Mouse (Mus musculus): Measurements from ENCODE around the gene Olfr465-ps1. TPM values are rescaled to one million over a fixed set of nuclear protein-coding genes. Genes with fewer than 3 reads are reported as not detected.

Olfr465-ps1 gene
- polyA plus RNA-seq, 1 experiment, result not detected

GRCm38 (mm10) chr13:65127063-65127847 lies 10.6 kb upstream of the Olfr465-ps1 start:
- Histone ChIP-seq H3K4me3 (ENCODE audit: insufficient read depth, low read length) (no peak overlapping the region), H3K4me1 (ENCODE audit: control insufficient read depth, insufficient read depth, low read length) (no peaks in the 10 kb centered on the region), H3K27ac (ENCODE audit: insufficient read depth, low read depth, low read length) (no peak overlapping the region)
- no peak for TF ChIP-seq POLR2A (IDR thresholded peaks at IDR 0.05; ENCODE audit: borderline replicate concordance, low read depth, low read length)
- peak; percentile 18; the same call in 1 of the 2 replicates for TF ChIP-seq CTCF (IDR thresholded peaks at IDR 0.05; ENCODE audit: low read depth, low read length)

DNA sequence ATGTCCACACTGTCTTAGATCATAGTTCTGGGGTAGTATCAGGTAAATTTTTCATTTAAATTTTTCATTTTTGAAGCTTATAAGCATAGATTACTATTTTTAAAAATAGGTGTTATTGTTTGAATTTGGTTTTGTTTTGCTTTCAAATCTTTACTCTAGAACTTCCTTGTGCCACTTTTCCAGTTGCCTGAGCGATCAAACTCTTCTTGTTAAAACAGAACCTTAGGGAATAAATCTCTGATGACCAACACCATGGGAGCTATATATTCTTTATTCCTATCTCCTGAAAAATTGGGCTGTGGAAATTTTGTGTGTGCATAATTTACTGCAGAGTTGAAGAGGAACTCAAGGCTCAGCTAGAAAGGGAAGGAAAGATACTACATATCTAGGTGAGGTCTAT lies 12.1 kb downstream of the Olfr465-ps1 start, which contains the start of gene Olfr466:
TSS of gene Olfr466 (plus strand) at position 301 of the 400 bp plus-strand sequence.
- H3K27ac ChIP-seq (ENCODE audit: insufficient read depth, low read depth, low read length), result no peak within 1 kb of the TSS

DNA sequence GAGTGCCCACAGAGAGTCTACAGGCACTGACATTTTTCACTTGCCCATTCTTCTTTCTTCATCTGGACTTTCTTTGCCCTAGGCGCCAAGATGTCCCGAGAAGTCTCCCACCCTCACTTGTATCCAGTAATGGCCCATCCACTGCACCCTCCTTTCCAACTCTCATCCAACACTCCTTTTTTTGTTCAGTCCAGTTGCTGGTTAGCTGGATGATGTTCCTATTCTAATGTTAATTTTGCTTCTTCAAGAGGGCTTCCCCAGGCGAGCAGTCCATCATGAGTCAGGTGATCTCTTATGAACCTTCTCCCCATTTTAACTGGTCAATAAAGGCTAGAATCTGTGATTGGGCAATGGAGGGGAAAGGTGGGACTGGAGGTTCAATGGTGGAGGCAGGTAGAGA lies 36.2 kb downstream of the Olfr465-ps1 start:
- no peak overlapping the region for H3K4me3 ChIP-seq (ENCODE audit: insufficient read depth, low read length)
- H3K27ac ChIP-seq (ENCODE audit: insufficient read depth, low read depth, low read length), result no peak overlapping the region
- TF ChIP-seq POLR2A (IDR thresholded peaks at IDR 0.05; ENCODE audit: borderline replicate concordance, low read depth, low read length), result no peak
- TF ChIP-seq CTCF (IDR thresholded peaks at IDR 0.05; ENCODE audit: low read depth, low read length), result no peak
- H3K4me1 ChIP-seq (ENCODE audit: control insufficient read depth, insufficient read depth, low read length), result no peaks in the 10 kb centered on the region

More for the DNA sequence above, 12.1 kb downstream of the Olfr465-ps1 start, which contains the start of gene Olfr466:
- Histone ChIP-seq H3K4me3 (ENCODE audit: insufficient read depth, low read length) (no peak within 1 kb of the TSS), H3K4me1 (ENCODE audit: control insufficient read depth, insufficient read depth, low read length) (no peaks in the 10 kb centered on the region)
- no peak for TF ChIP-seq POLR2A (IDR thresholded peaks at IDR 0.05; ENCODE audit: borderline replicate concordance, low read depth, low read length)
- TF ChIP-seq CTCF (IDR thresholded peaks at IDR 0.05; ENCODE audit: low read depth, low read length), result no peak

GRCm38 (mm10) chr13:65175734-65176471 lies 38.0 kb downstream of the Olfr465-ps1 start:
- Histone ChIP-seq H3K4me1 (ENCODE audit: control insufficient read depth, insufficient read depth, low read length) (no peaks in the 10 kb centered on the region), H3K4me3 (ENCODE audit: insufficient read depth, low read length) (no peak overlapping the region), H3K27ac (ENCODE audit: insufficient read depth, low read depth, low read length) (no peak overlapping the region)
- TF ChIP-seq CTCF (IDR thresholded peaks at IDR 0.05; ENCODE audit: low read depth, low read length), result peak; percentile 68
- no peak for TF ChIP-seq POLR2A (IDR thresholded peaks at IDR 0.05; ENCODE audit: borderline replicate concordance, low read depth, low read length)

GRCm38 (mm10) chr13:65176472-65177091 lies 38.7 kb downstream of the Olfr465-ps1 start:
- no peak overlapping the region for H3K27ac ChIP-seq (ENCODE audit: insufficient read depth, low read depth, low read length)
- no peaks in the 10 kb centered on the region for H3K4me1 ChIP-seq (ENCODE audit: control insufficient read depth, insufficient read depth, low read length)
- H3K4me3 ChIP-seq (ENCODE audit: insufficient read depth, low read length), result no peak overlapping the region
- no peak for TF ChIP-seq POLR2A (IDR thresholded peaks at IDR 0.05; ENCODE audit: borderline replicate concordance, low read depth, low read length)
- TF ChIP-seq CTCF (IDR thresholded peaks at IDR 0.05; ENCODE audit: low read depth, low read length), result no peak

Other genes starting within 250 kb of the Olfr465-ps1 start
- gene Cntnap3, start 234.1 kb upstream of the Olfr465-ps1 start, polyA plus RNA-seq (2012; ENCODE audit: insufficient read depth, insufficient read length, missing spikeins), result not detected in 2 replicates
- gene Spata31, start 220.7 kb upstream of the Olfr465-ps1 start, polyA plus RNA-seq (2012; ENCODE audit: insufficient read depth, insufficient read length, missing spikeins), result not detected in 2 replicates
- gene Spata31d1c, start 105.0 kb upstream of the Olfr465-ps1 start, polyA plus RNA-seq (2012; ENCODE audit: insufficient read depth, insufficient read length, missing spikeins), result not detected in 2 replicates
- not detected in 2 replicates for gene Prss47, start 85.3 kb upstream of the Olfr465-ps1 start, polyA plus RNA-seq (2012; ENCODE audit: insufficient read depth, insufficient read length, missing spikeins)
- gene Mfsd14b, start 25.1 kb upstream of the Olfr465-ps1 start, polyA plus RNA-seq (2012; ENCODE audit: insufficient read depth, insufficient read length, missing spikeins), result 47.8 and 59.2 TPM in 2 replicates
- not detected in 2 replicates for gene Olfr466, start 12.2 kb downstream of the Olfr465-ps1 start, polyA plus RNA-seq (2012; ENCODE audit: insufficient read depth, insufficient read length, missing spikeins)
- not detected in 2 replicates for gene Nlrp4f, start 67.9 kb downstream of the Olfr465-ps1 start, polyA plus RNA-seq (2012; ENCODE audit: insufficient read depth, insufficient read length, missing spikeins)
- gene Gm10775, start 121.5 kb downstream of the Olfr465-ps1 start, polyA plus RNA-seq (2012; ENCODE audit: insufficient read depth, insufficient read length, missing spikeins), result not detected in 2 replicates
- gene Zfp369, start 140.7 kb downstream of the Olfr465-ps1 start, polyA plus RNA-seq (2012; ENCODE audit: insufficient read depth, insufficient read length, missing spikeins), result 21.1 and 22.2 TPM in 2 replicates

Measured in bone marrow macrophage, adult 2 months (primary cell).